Mouse (Mus musculus) G1E (cell line): ENCODE measurements at regions not wholly inside any gene's neighbourhood (a gene's known extent, or its start where the extent isn't known, plus 50 kb on each side); places are given as distances from the start of the nearest gene placed in this dataset.

Experiments used
- ATAC-seq: 2 replicates; pipeline ENCODE4 v1.8.0; 2016; ENCODE audit warnings: mild to moderate bottlenecking; ENCODE audit not compliant: insufficient number of reproducible peaks, poor library complexity, low FRiP score, severe bottlenecking; ENCODE audit errors: extremely low read depth
- DNase-seq: peaks from one replicate; pipeline ENCODE4 v3.0.0; 2012; ENCODE audit warnings: low spot score
- H3K27me3 ChIP-seq: 2 replicates; pipeline ENCODE4 v1.6.1; 2012; ENCODE audit warnings: mild to moderate bottlenecking, low read length, inconsistent platforms; ENCODE audit not compliant: insufficient read depth
- H3K36me3 ChIP-seq: replicated peaks from 2 replicates; pipeline ENCODE3; 2012; ENCODE audit warnings: mild to moderate bottlenecking, inconsistent platforms
- H3K4me1 ChIP-seq: 2 replicates; pipeline ENCODE4 v1.6.1; 2012; ENCODE audit warnings: low read depth, low read length, inconsistent platforms, mixed read lengths; ENCODE audit not compliant: insufficient read depth
- H3K4me3 ChIP-seq: 2 replicates; pipeline ENCODE4 v1.5.1; 2012; ENCODE audit warnings: low read depth, mild to moderate bottlenecking, inconsistent platforms, low read length, moderate library complexity, mixed read lengths
- H3K9me3 ChIP-seq: replicated peaks from 2 replicates; pipeline ENCODE4 v1.6.1; 2012; ENCODE audit warnings: inconsistent platforms
- CTCF ChIP-seq: IDR thresholded peaks from 2 replicates; pipeline ENCODE4 v1.5.1; 2012; ENCODE audit warnings: low read depth, low read length, inconsistent platforms, mixed read lengths
- GATA1 ChIP-seq: IDR thresholded peaks from 2 replicates; pipeline ENCODE4 v1.6.1; 2012; ENCODE audit warnings: borderline replicate concordance, low read length, inconsistent platforms, mixed read lengths
- GATA2 ChIP-seq: IDR thresholded peaks from 2 replicates; pipeline ENCODE4 v1.6.1; 2012; ENCODE audit warnings: low read depth, low read length, inconsistent platforms, borderline replicate concordance
- POLR2AphosphoS5 ChIP-seq: IDR thresholded peaks from 2 replicates; pipeline ENCODE4 v1.6.1; 2012; ENCODE audit warnings: low read depth, low read length, inconsistent platforms; ENCODE audit not compliant: insufficient replicate concordance
- TAL1 ChIP-seq: conservative IDR thresholded peaks from 2 replicates; pipeline ENCODE4 v1.6.1; 2012; ENCODE audit warnings: low read depth, low read length, inconsistent platforms, mixed read lengths

DNA sequence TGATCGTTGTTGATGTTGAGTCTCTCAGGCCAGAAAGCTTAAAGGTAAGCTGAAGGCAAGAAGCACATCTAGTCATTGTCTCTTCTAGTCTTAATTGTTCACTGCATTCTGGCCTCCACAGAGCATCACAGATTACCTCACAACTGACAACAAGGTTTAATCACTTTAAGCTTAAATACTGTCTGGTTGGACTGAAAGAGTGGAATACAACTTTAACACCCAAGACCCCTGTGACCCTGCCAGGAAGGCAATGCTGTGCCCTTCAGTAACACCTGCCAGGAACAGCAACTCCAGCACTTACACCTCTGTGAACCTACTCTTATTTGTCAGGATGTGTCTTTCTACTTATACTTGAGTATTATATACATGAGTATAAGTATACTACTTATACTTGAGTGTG lies 360.7 kb downstream of the Dync2h1 start:
- H3K4me1 ChIP-seq: no peaks in the 10 kb centered on the region
- H3K9me3 ChIP-seq: no peaks in the 10 kb centered on the region
- no peaks in the 10 kb centered on the region for H3K36me3 ChIP-seq
- no peaks in the 10 kb centered on the region for H3K27me3 ChIP-seq
- DNase-seq (no peak), ATAC-seq (no peak; the same call in 1 of the 2 replicates)
- H3K4me3 ChIP-seq: no peak overlapping the region
- no peak for TF ChIP-seq GATA1
- no peak for TF ChIP-seq POLR2AphosphoS5
- no peak for TF ChIP-seq TAL1
- TF ChIP-seq CTCF: no peak
- no peak for TF ChIP-seq GATA2

DNA sequence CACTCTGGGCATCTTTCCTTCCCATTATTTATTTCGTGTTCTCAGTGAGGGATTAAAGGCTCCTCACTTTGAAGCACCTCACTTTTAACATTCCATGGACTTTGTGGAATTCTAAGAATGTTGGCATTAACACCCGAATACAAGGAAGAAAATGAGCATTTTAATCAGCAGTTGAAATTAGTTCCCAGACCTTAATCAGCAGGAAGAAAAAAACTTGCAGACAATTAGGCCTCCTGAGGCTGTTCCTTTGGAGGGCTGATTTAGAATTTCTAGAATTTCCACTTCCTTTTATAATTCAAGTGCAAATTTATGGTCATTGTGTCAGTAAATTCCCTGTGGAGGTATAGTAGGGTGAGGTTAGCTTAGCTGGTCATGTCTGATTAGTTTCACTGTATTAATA lies 407.6 kb downstream of the Dync2h1 start:
- no peaks in the 10 kb centered on the region for H3K4me1 ChIP-seq
- no peak overlapping the region for H3K4me3 ChIP-seq
- TF ChIP-seq GATA1 (no peak), GATA2 (no peak), POLR2AphosphoS5 (no peak), TAL1 (no peak), CTCF (no peak)
- H3K36me3 ChIP-seq: no peaks in the 10 kb centered on the region
- H3K27me3 ChIP-seq: no peaks in the 10 kb centered on the region
- no peaks in the 10 kb centered on the region for H3K9me3 ChIP-seq
- DNase-seq: no peak
- no peak for ATAC-seq

DNA sequence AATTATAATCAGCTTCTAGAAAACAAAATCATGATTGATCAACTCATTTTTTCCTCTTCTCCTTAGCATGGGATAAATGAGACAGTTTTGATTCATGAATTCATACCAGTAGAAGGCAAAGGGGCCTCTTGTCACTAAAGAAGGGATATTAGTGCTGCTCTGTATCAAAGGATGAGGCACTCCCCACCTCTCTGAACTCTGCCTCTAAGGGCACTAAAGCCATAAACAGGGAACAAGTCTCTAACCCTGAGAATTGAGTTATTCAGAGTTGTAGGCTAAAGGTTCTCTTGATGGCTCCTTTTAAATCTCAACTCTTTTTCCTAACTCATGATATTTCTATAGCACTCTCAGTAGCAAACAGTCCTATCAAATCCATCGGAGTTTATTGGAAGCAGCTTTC lies 442.8 kb downstream of the Dync2h1 start:
- Histone ChIP-seq H3K27me3 (no peaks in the 10 kb centered on the region), H3K9me3 (no peaks in the 10 kb centered on the region), H3K36me3 (no peaks in the 10 kb centered on the region), H3K4me3 (no peak overlapping the region), H3K4me1 (no peaks in the 10 kb centered on the region)
- DNase-seq (no peak), ATAC-seq (no peak)
- no peak for TF ChIP-seq TAL1
- TF ChIP-seq POLR2AphosphoS5: no peak
- no peak for TF ChIP-seq CTCF
- no peak for TF ChIP-seq GATA1
- TF ChIP-seq GATA2: no peak

DNA sequence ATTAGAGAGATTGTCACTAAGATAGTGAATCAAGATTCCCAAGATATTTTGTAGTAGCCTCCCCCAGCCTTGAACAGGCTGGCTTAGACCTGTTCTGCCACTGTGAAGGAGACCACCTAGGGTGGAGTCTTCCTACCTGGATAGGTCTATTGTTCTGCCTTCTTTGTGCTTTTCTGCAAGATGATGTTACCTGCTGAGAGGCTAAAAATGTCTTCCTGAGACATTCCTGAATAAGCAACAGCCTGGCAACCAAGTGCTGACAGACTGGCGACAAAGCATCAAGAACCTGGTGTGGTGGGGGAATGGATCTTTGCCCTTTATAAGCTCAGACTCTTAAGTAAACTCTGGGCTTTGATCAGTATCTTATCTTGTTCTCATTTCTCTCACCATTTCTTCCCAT lies 447.8 kb downstream of the Dync2h1 start:
- DNase-seq (no peak), ATAC-seq (no peak)
- no peaks in the 10 kb centered on the region for H3K9me3 ChIP-seq
- no peak overlapping the region for H3K4me3 ChIP-seq
- no peaks in the 10 kb centered on the region for H3K4me1 ChIP-seq
- no peaks in the 10 kb centered on the region for H3K36me3 ChIP-seq
- TF ChIP-seq TAL1 (no peak), GATA1 (no peak), CTCF (no peak), POLR2AphosphoS5 (no peak), GATA2 (no peak)
- no peaks in the 10 kb centered on the region for H3K27me3 ChIP-seq

DNA sequence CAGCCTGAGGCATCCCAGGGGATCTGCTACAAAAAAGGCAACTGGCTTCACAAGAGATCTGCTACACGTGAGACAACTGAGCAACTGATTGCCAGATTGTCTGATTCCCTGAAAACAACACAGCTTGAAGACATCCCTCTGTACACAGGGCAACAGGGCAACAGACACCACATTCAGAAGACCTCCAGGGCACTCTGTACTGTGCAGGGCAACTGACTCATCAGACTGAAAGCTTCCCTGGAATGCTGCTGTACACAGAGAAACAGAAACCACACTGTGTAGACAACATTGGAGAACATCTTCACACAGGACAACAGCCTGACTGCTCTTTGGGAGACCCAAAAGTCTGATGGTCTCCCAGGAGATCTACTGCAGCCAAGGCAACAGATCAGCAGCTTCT lies 456.8 kb upstream of the Ddi1 start:
- Histone ChIP-seq H3K27me3 (no peaks in the 10 kb centered on the region), H3K4me3 (no peak overlapping the region), H3K9me3 (no peaks in the 10 kb centered on the region), H3K4me1 (no peaks in the 10 kb centered on the region), H3K36me3 (no peaks in the 10 kb centered on the region)
- no peak for ATAC-seq
- no peak for TF ChIP-seq CTCF
- TF ChIP-seq GATA2: no peak
- no peak for TF ChIP-seq POLR2AphosphoS5
- no peak for TF ChIP-seq TAL1
- no peak for TF ChIP-seq GATA1
- no peak for DNase-seq

DNA sequence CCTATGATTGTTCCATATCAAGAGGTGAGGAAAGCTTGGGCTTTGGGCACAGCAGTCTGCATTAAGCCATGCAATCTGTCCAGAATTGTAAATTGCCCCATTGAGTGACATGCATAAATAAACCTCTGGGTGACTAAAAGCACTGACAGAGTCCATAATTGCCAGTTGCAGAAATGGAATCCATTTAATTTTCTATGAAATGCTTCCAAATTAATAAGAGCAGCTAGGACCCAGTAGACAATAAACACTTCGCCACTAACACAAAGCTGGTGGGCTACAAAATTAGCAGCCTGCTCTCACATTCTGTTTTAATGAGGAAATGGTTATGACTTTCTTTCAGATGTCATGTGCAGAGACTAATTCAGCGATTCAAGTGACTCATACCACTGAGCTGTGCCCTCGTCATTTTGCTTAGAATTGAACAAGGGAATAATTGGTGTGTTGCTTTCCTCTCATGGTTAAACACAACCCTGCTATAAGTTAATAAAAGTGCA lies 407.6 kb upstream of the Ddi1 start:
- TF ChIP-seq GATA1 (no peak), CTCF (no peak), POLR2AphosphoS5 (no peak), GATA2 (no peak), TAL1 (no peak)
- Histone ChIP-seq H3K4me1 (no peaks in the 10 kb centered on the region), H3K36me3 (no peaks in the 10 kb centered on the region), H3K9me3 (no peaks in the 10 kb centered on the region), H3K4me3 (no peak overlapping the region), H3K27me3 (no peaks in the 10 kb centered on the region)
- DNase-seq: no peak
- ATAC-seq: no peak
